Mouse (Mus musculus) ES-E14 (cell line): ENCODE results near the gene Ralgps1. TPM values are rescaled to one million over a fixed set of nuclear protein-coding genes. Genes with fewer than 3 reads are reported as not detected.

Source experiments
- DNase-seq: peaks from one replicate; pipeline ENCODE4 v3.0.0-alpha.2; 2013; ENCODE audit warnings: low read depth, low spot score
- H3K27ac ChIP-seq: 2 replicates; pipeline ENCODE4 v1.5.1; 2012; ENCODE audit warnings: low read depth, mild to moderate bottlenecking, low read length, moderate library complexity, mixed read lengths; ENCODE audit not compliant: poor library complexity, insufficient read depth, severe bottlenecking
- H3K36me3 ChIP-seq: 2 replicates; pipeline ENCODE4 v1.6.1; 2012; ENCODE audit warnings: mild to moderate bottlenecking, low read length, moderate library complexity, mixed read lengths; ENCODE audit not compliant: control insufficient read depth, poor library complexity, insufficient read depth, severe bottlenecking
- H3K4me1 ChIP-seq, 2 experiments: fragments of 150-350 bp in 1 of 2; sonication (generic) in 1 of 2; 2 replicates each; pipeline ENCODE4 v1.6.1; 2012; ENCODE audit warnings: low read length in 2 of 2, mild to moderate bottlenecking in 1 of 2, mixed read lengths in 1 of 2; ENCODE audit not compliant: control insufficient read depth in 2 of 2, insufficient read depth in 2 of 2, poor library complexity in 1 of 2
- H3K4me3 ChIP-seq, 2 experiments: fragments of 150-350 bp in 1 of 2; sonication (generic) in 1 of 2; 2 replicates each; pipeline ENCODE4 v1.5.1; 2012; ENCODE audit warnings: low read length in 2 of 2, low read depth in 1 of 2, mild to moderate bottlenecking in 1 of 2, mixed read lengths in 1 of 2; ENCODE audit not compliant: insufficient read depth in 1 of 2, poor library complexity in 1 of 2, severe bottlenecking in 1 of 2
- H3K9ac ChIP-seq: 2 replicates; pipeline ENCODE4 v1.6.1; 2012; ENCODE audit warnings: low read depth, mild to moderate bottlenecking, low read length, mixed read lengths; ENCODE audit not compliant: poor library complexity, insufficient read depth, severe bottlenecking
- H3K9me3 ChIP-seq: fragments of 150-350 bp; sonication (generic); 2 replicates; pipeline ENCODE4 v1.6.1; 2012; ENCODE audit warnings: low read depth, mild to moderate bottlenecking, low read length; ENCODE audit not compliant: control insufficient read depth, insufficient read depth
- CHD2 ChIP-seq: IDR thresholded peaks from 2 replicates; pipeline ENCODE4 v1.6.1; 2014; ENCODE audit warnings: mild to moderate bottlenecking, low read depth, low read length, inconsistent platforms
- HCFC1 ChIP-seq: IDR thresholded peaks from 2 replicates; pipeline ENCODE4 v1.6.1; 2012; ENCODE audit warnings: low read length, inconsistent platforms, borderline replicate concordance; ENCODE audit not compliant: insufficient read depth
- MAFK ChIP-seq: IDR thresholded peaks from 2 replicates; pipeline ENCODE4 v1.6.1; 2014; ENCODE audit warnings: mild to moderate bottlenecking, low read depth, low read length, inconsistent platforms; ENCODE audit not compliant: insufficient read depth
- ZC3H11A ChIP-seq: IDR thresholded peaks from 2 replicates; pipeline ENCODE4 v1.6.1; 2012; ENCODE audit warnings: low read depth, mild to moderate bottlenecking, inconsistent platforms, low read length, borderline replicate concordance
- ZNF384 ChIP-seq: IDR thresholded peaks from 2 replicates; pipeline ENCODE4 v1.6.1; 2012; ENCODE audit warnings: low read depth, low read length, inconsistent platforms
- in situ Hi-C, 2 experiments: fragments of 600-800 bp; cut with MboI; formaldehyde crosslinking; loops; one replicate each; pipeline ENCODE4 v1.15.1; 2025; ENCODE audit warnings: low sequenced_read_pairs in 2 of 2, inconsistent platforms in 1 of 2; ENCODE audit not compliant: unreplicated experiment in 2 of 2
- total RNA-seq: library from RNA; depleted of rRNA; stranded (reverse); fragments of 300-350 nt; gene quantifications from 2 replicates; pipeline ENCODE4 v1.2.3, GENCODE M21; 2012

Gene Ralgps1
- total RNA-seq, 1 experiment = 5.4 TPM

GRCm38 (mm10) chr2:33309426-33309825, 61.9 kb downstream of the Ralgps1 start:
- DNase-seq = no peak
- Histone ChIP-seq H3K4me1 (peaks cover 5 to 8% of the 10 kb centered on the region in 2 experiments; a peak in 2 of 4 replicates), H3K9me3 (no peaks in the 10 kb centered on the region), H3K27ac (no peak overlapping the region), H3K9ac (no peak overlapping the region), H3K4me3 (no peak overlapping the region), H3K36me3 (no peaks in the 10 kb centered on the region)
- TF ChIP-seq ZNF384 (no peak), MAFK (no peak), CHD2 (no peak), ZC3H11A (no peak), HCFC1 (no peak)
- in situ Hi-C loops = no loop called here

DNA sequence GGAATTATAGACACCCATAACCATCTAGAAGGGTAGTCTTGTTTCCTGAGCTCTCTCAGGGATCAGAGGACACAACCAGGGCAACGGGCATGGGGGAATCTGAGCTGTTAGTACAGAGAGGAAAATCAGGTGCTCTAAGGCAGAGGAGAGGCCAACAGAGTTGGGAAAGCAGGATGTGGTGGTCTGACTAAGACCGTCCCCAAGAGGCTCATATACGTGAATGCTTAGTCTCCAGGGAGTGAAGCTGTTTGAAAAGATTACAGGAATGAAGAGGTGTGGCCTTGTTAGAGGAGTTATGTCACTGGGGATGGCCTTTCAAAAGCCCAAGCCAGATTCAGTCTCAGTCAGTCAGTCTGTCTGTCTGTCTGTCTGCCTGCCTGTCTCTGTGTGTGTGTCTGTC, 64.7 kb downstream of the Ralgps1 start:
- H3K36me3 ChIP-seq = peaks cover 2% of the 10 kb centered on the region; the same call in 1 of the 2 replicates
- TF ChIP-seq HCFC1 = no peak
- no peak for TF ChIP-seq MAFK
- no peak for TF ChIP-seq CHD2
- TF ChIP-seq ZNF384 = no peak
- TF ChIP-seq ZC3H11A = no peak
- H3K27ac ChIP-seq = no peak overlapping the region
- H3K4me1 ChIP-seq = peaks cover 2 to 8% of the 10 kb centered on the region in 2 experiments; a peak in 2 of 4 replicates
- no peaks in the 10 kb centered on the region for H3K9me3 ChIP-seq
- in situ Hi-C loops = no loop called here
- no peak for DNase-seq
- no peak overlapping the region for H3K9ac ChIP-seq
- no peak overlapping the region for H3K4me3 ChIP-seq

GRCm38 (mm10) chr2:33303416-33303947, 67.8 kb downstream of the Ralgps1 start:
- H3K36me3 ChIP-seq = peaks cover 2% of the 10 kb centered on the region; the same call in 1 of the 2 replicates
- DNase-seq = no peak
- in situ Hi-C loops = no loop called here
- H3K27ac ChIP-seq = no peak overlapping the region
- H3K9me3 ChIP-seq = no peaks in the 10 kb centered on the region
- TF ChIP-seq ZC3H11A (no peak), CHD2 (no peak), ZNF384 (no peak), HCFC1 (no peak), MAFK (no peak)
- H3K4me1 ChIP-seq = peaks cover 0 to 5% of the 10 kb centered on the region in 2 experiments; a peak in 1 of 4 replicates
- no peak overlapping the region for H3K4me3 ChIP-seq
- H3K9ac ChIP-seq = no peak overlapping the region

DNA sequence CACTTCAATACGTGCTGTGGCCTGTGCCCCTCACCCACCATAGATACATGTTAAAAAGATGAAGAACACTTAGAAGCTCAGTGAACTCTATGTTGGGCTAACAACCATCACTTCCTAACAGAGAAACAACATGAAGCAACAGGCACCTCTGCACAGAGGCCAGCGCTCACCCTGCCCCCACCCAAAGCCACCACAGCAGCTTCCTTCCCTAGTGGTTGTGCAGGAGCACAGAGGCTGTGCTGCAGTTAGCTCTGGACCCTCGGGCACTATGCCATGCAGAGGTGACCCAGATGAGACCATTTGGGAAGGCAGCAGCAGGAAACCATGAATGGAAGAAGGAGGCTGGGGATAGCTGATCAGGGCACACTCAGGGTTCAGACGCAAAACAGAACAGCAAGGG, 68.5 kb downstream of the Ralgps1 start:
- H3K36me3 ChIP-seq = peaks cover 2% of the 10 kb centered on the region; the same call in 1 of the 2 replicates
- no peak overlapping the region for H3K27ac ChIP-seq
- no peak for TF ChIP-seq CHD2
- no peak for TF ChIP-seq MAFK
- TF ChIP-seq HCFC1 = no peak
- no peak for TF ChIP-seq ZC3H11A
- no peak for TF ChIP-seq ZNF384
- H3K9me3 ChIP-seq = no peaks in the 10 kb centered on the region
- in situ Hi-C loops = no loop called here
- H3K4me3 ChIP-seq = no peak overlapping the region
- no peak overlapping the region for H3K9ac ChIP-seq
- peaks cover 0 to 5% of the 10 kb centered on the region in 2 experiments; a peak in 1 of 4 replicates for H3K4me1 ChIP-seq
- no peak for DNase-seq
